Mouse (Mus musculus): ENCODE measurements at regions not wholly inside any gene's neighbourhood (a gene's known extent, or its start where the extent isn't known, plus 50 kb on each side); places are given as distances from the start of the nearest gene placed in this dataset.

DNA sequence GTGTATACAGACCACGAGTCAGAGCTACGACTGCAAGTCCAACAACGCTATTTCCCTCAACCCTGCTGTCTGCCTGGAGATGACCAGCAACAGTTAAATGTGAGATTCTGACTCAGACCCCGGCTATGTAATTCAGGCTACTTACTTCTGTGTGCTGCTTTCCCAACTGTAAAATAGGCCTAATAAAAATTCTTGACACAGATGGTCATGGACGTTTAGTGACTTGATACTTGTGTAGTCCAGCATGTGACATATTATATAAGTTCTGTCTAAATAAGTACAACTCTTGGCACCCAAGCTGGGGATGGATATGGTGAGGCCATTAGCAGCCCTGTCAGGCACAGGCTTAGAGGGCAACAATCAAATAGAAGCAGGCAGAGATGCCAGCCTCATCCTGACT lies 77.4 kb upstream of the Lifr start:
- no peak for TF ChIP-seq EP300 (IDR thresholded peaks at IDR 0.05; ENCODE audit: insufficient read depth, low read depth, low read length)
- intact Hi-C loops (cut with DNase I): no loop called here
- no peak overlapping the region for H3K4me3 ChIP-seq
- no peaks in the 10 kb centered on the region for H3K36me3 ChIP-seq (ENCODE audit: control insufficient read depth, insufficient read depth, low read length)
- H3K9ac ChIP-seq (ENCODE audit: low read depth, low read length): no peak overlapping the region
- no peaks in the 10 kb centered on the region for H3K27me3 ChIP-seq (ENCODE audit: control insufficient read depth, insufficient read depth, low read length)
- no peaks in the 10 kb centered on the region for H3K79me2 ChIP-seq (replicated peaks; ENCODE audit: control insufficient read depth, insufficient read depth, low read length)
- DNase-seq: no peak
- 82% methylated on average over 5 of the region's 5 CpGs for WGBS
- no peak overlapping the region for H3K27ac ChIP-seq
- H3K4me1 ChIP-seq (ENCODE audit: control insufficient read depth, insufficient read depth, low read length): peaks cover 10% of the 10 kb centered on the region

GRCm38 (mm10) chr15:7014984-7015383 lies 75.4 kb upstream of the Lifr start:
- DNase-seq: no peak
- Histone ChIP-seq H3K4me3 (no peak overlapping the region), H3K36me3 (ENCODE audit: control insufficient read depth, insufficient read depth, low read length) (no peaks in the 10 kb centered on the region), H3K27ac (no peak overlapping the region), H3K9ac (ENCODE audit: low read depth, low read length) (no peak overlapping the region), H3K27me3 (ENCODE audit: control insufficient read depth, insufficient read depth, low read length) (no peaks in the 10 kb centered on the region), H3K79me2 (replicated peaks; ENCODE audit: control insufficient read depth, insufficient read depth, low read length) (no peaks in the 10 kb centered on the region), H3K4me1 (ENCODE audit: control insufficient read depth, insufficient read depth, low read length) (peaks cover 10% of the 10 kb centered on the region)
- intact Hi-C loops (cut with DNase I): no loop called here
- WGBS: 71% methylated on average over 2 of the region's 2 CpGs
- TF ChIP-seq CTCF (IDR thresholded peaks at IDR 0.05): no peak
- no peak for TF ChIP-seq EP300 (IDR thresholded peaks at IDR 0.05; ENCODE audit: insufficient read depth, low read depth, low read length)
- TF ChIP-seq POLR2A (IDR thresholded peaks at IDR 0.05; ENCODE audit: insufficient read depth, low read depth, low read length): no peak

DNA sequence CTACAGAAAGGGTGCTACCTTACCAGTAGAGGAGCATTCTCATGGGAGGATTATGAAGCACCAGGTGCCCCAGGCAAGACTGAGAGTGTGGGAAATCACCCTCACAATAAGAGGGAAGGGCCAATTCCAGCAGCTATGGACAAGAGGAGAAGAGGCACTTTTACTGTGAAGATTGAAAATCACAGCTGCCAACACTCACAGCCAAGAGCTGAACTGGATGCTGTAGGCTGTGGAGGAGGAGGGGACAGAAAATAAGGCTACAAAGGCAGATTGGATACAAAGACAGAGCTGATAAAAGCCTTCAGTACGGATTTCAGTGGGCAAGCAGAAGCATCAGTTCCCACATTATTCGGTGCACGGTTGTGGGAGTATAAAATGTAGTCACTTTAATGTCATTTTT lies 74.4 kb upstream of the Lifr start:
- Histone ChIP-seq H3K9ac (ENCODE audit: low read depth, low read length) (no peak overlapping the region), H3K27ac (no peak overlapping the region), H3K36me3 (ENCODE audit: control insufficient read depth, insufficient read depth, low read length) (no peaks in the 10 kb centered on the region), H3K4me1 (ENCODE audit: control insufficient read depth, insufficient read depth, low read length) (peaks cover 10% of the 10 kb centered on the region), H3K79me2 (replicated peaks; ENCODE audit: control insufficient read depth, insufficient read depth, low read length) (no peaks in the 10 kb centered on the region), H3K4me3 (no peak overlapping the region), H3K27me3 (ENCODE audit: control insufficient read depth, insufficient read depth, low read length) (no peaks in the 10 kb centered on the region)
- no peak for TF ChIP-seq CTCF (IDR thresholded peaks at IDR 0.05)
- no peak for TF ChIP-seq POLR2A (IDR thresholded peaks at IDR 0.05; ENCODE audit: insufficient read depth, low read depth, low read length)
- TF ChIP-seq EP300 (IDR thresholded peaks at IDR 0.05; ENCODE audit: insufficient read depth, low read depth, low read length): no peak
- WGBS: 36% methylated on average over 3 of the region's 3 CpGs
- no peak for DNase-seq
- intact Hi-C loops (cut with DNase I): no loop called here

DNA sequence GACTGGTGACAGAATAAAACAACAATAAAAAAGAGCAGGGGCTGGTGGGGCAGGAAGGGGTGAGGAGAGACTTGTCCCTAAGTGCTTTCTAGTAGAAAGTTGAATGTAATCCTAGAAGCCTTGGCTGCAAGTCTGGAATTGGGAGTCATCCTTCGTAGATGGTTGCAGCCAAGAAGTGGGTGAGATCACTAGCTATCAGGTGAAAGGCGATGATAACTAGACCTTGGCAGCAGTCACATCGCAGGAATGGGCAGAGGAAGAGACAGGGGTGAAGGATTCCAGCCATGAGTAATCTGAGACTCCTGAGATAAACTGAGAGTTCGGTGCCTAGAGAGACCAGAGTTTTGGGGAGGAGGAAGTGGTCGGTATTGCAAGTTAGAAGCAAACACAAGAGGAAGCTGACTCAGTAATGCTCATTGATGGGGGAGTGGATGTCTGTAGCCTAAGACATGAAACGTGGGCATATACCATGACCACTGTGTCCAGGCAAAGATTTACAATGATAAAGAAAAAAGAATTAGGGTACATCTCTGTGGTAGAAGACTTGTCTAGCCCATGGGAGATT lies 73.1 kb upstream of the Lifr start:
- TF ChIP-seq CTCF (IDR thresholded peaks at IDR 0.05) (no peak), POLR2A (IDR thresholded peaks at IDR 0.05; ENCODE audit: insufficient read depth, low read depth, low read length) (no peak), EP300 (IDR thresholded peaks at IDR 0.05; ENCODE audit: insufficient read depth, low read depth, low read length) (no peak)
- 24% methylated on average over 6 of the region's 6 CpGs for WGBS
- no peak overlapping the region for H3K27ac ChIP-seq
- H3K36me3 ChIP-seq (ENCODE audit: control insufficient read depth, insufficient read depth, low read length): no peaks in the 10 kb centered on the region
- H3K9ac ChIP-seq (ENCODE audit: low read depth, low read length): no peak overlapping the region
- H3K27me3 ChIP-seq (ENCODE audit: control insufficient read depth, insufficient read depth, low read length): no peaks in the 10 kb centered on the region
- DNase-seq: peak in 1 of 2 experiments; percentile 16
- no peaks in the 10 kb centered on the region for H3K79me2 ChIP-seq (replicated peaks; ENCODE audit: control insufficient read depth, insufficient read depth, low read length)
- intact Hi-C loops (cut with DNase I): no loop called here
- H3K4me3 ChIP-seq: no peak overlapping the region
- peaks cover 3% of the 10 kb centered on the region for H3K4me1 ChIP-seq (ENCODE audit: control insufficient read depth, insufficient read depth, low read length)

DNA sequence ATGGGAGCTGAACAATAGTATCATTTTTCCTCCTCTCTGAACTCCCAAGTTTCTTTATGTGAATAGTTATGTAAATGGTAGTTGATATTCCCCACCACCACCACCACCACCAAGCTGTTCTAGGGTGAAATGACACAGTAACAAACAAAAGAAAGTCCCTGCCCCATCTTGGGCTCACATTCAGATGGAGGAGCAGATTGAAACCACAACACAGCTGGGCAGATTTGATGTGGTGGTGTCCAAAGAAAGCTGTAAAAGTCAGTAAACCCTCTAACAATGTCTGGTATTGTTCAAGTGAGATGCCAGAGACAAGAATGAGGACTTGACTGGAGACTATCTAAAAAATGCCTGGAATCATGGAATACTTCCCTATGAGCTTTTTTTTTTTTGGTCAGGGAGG lies 67.8 kb upstream of the Lifr start:
- DNase-seq: no peak
- Histone ChIP-seq H3K27me3 (ENCODE audit: control insufficient read depth, insufficient read depth, low read length) (no peaks in the 10 kb centered on the region), H3K27ac (no peak overlapping the region), H3K9ac (ENCODE audit: low read depth, low read length) (no peak overlapping the region), H3K36me3 (ENCODE audit: control insufficient read depth, insufficient read depth, low read length) (no peaks in the 10 kb centered on the region), H3K4me3 (no peak overlapping the region), H3K79me2 (replicated peaks; ENCODE audit: control insufficient read depth, insufficient read depth, low read length) (no peaks in the 10 kb centered on the region), H3K4me1 (ENCODE audit: control insufficient read depth, insufficient read depth, low read length) (no peaks in the 10 kb centered on the region)
- TF ChIP-seq POLR2A (IDR thresholded peaks at IDR 0.05; ENCODE audit: insufficient read depth, low read depth, low read length): no peak
- no peak for TF ChIP-seq CTCF (IDR thresholded peaks at IDR 0.05)
- no peak for TF ChIP-seq EP300 (IDR thresholded peaks at IDR 0.05; ENCODE audit: insufficient read depth, low read depth, low read length)
- intact Hi-C loops (cut with DNase I): loop anchor here (10.0 kb wide), 1 partner anchor 108 kb away; no protein-coding TSS in a partner anchor

DNA sequence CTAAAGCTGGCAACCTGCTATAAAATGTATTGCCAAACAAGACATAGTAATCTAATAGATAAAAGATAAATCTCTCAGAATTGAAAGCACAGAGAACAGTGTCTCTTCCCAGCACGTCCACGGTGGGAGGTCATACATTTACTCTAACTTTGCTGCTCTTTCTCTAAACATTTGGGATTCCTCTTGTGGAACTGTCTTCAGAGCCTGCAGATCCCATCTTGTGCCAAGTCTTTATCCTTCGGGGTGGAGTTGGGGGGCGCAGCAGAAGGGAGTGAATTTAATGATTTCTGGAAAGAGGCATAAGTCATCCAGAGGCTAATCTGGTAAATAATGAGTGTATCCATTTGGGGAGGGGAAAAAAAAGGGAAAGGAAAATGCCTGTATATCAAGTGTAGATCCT lies 65.2 kb upstream of the Lifr start:
- intact Hi-C loops (cut with DNase I): loop anchor here (10.0 kb wide), 1 partner anchor 110 kb away; no protein-coding TSS in a partner anchor
- no peak for DNase-seq
- H3K27ac ChIP-seq: no peak overlapping the region
- no peaks in the 10 kb centered on the region for H3K79me2 ChIP-seq (replicated peaks; ENCODE audit: control insufficient read depth, insufficient read depth, low read length)
- H3K4me1 ChIP-seq (ENCODE audit: control insufficient read depth, insufficient read depth, low read length): no peaks in the 10 kb centered on the region
- no peaks in the 10 kb centered on the region for H3K36me3 ChIP-seq (ENCODE audit: control insufficient read depth, insufficient read depth, low read length)
- 74% methylated on average over 4 of the region's 4 CpGs for WGBS
- TF ChIP-seq EP300 (IDR thresholded peaks at IDR 0.05; ENCODE audit: insufficient read depth, low read depth, low read length): no peak
- no peak for TF ChIP-seq POLR2A (IDR thresholded peaks at IDR 0.05; ENCODE audit: insufficient read depth, low read depth, low read length)
- no peak for TF ChIP-seq CTCF (IDR thresholded peaks at IDR 0.05)
- no peaks in the 10 kb centered on the region for H3K27me3 ChIP-seq (ENCODE audit: control insufficient read depth, insufficient read depth, low read length)
- H3K9ac ChIP-seq (ENCODE audit: low read depth, low read length): no peak overlapping the region
- H3K4me3 ChIP-seq: no peak overlapping the region

Measured in heart, adult 2 months (tissue).